Mouse (Mus musculus): ENCODE measurements around the gene Bpifb4.

Bpifb4 gene

GRCm38 (mm10) chr2:153937843-153938242 lies at the start of gene Bpifb4:
Bpifb4 (plus strand) TSS chr2:153938212.
- DNase-seq (ENCODE audit: low read depth, low spot score), result no peak

GRCm38 (mm10) chr2:153899111-153899510 lies 38.9 kb upstream of the Bpifb4 start:
- DNase-seq (ENCODE audit: low read depth, low spot score), result no peak

- no peak for DNase-seq (ENCODE audit: low read depth, low spot score)
Observed at GRCm38 (mm10) chr2:153900088-153900487, 37.9 kb upstream of the Bpifb4 start, which contains the start of gene Bpifb6. Bpifb6 (plus strand) TSS chr2:153900388.

GRCm38 (mm10) chr2:153902726-153903125 lies 35.3 kb upstream of the Bpifb4 start:
- DNase-seq (ENCODE audit: low read depth, low spot score), result no peak

- no peak for DNase-seq (ENCODE audit: low read depth, low spot score)
Observed at GRCm38 (mm10) chr2:153906626-153907025, 31.4 kb upstream of the Bpifb4 start.

- no peak for DNase-seq (ENCODE audit: low read depth, low spot score)
Observed at GRCm38 (mm10) chr2:153914151-153914550, 23.9 kb upstream of the Bpifb4 start.

- no peak for DNase-seq (ENCODE audit: low read depth, low spot score)
Observed at GRCm38 (mm10) chr2:153917930-153918329, 20.1 kb upstream of the Bpifb4 start, which contains the start of gene Bpifb3. Bpifb3 (plus strand) TSS chr2:153918230.

- DNase-seq (ENCODE audit: low read depth, low spot score), result no peak
Observed at GRCm38 (mm10) chr2:153921246-153921645, 16.8 kb upstream of the Bpifb4 start.

- DNase-seq (ENCODE audit: low read depth, low spot score), result peak; percentile 65
Observed at GRCm38 (mm10) chr2:153929871-153930413, 8.1 kb upstream of the Bpifb4 start.

GRCm38 (mm10) chr2:153931125-153931524 lies 6.9 kb upstream of the Bpifb4 start:
- no peak for DNase-seq (ENCODE audit: low read depth, low spot score)

GRCm38 (mm10) chr2:153933311-153933710 lies 4.7 kb upstream of the Bpifb4 start:
- DNase-seq (ENCODE audit: low read depth, low spot score), result no peak

GRCm38 (mm10) chr2:153935348-153935747 lies 2.7 kb upstream of the Bpifb4 start:
- peak; percentile 16 for DNase-seq (ENCODE audit: low read depth, low spot score)

- DNase-seq (ENCODE audit: low read depth, low spot score), result peak; percentile 57
Observed at GRCm38 (mm10) chr2:153943537-153943936, 5.5 kb downstream of the Bpifb4 start.

- DNase-seq (ENCODE audit: low read depth, low spot score), result no peak
Observed at GRCm38 (mm10) chr2:153944567-153944966, 6.6 kb downstream of the Bpifb4 start.

GRCm38 (mm10) chr2:153952897-153953296 lies 14.9 kb downstream of the Bpifb4 start:
- DNase-seq (ENCODE audit: low read depth, low spot score), result peak; percentile 84

GRCm38 (mm10) chr2:153953836-153954235 lies 15.8 kb downstream of the Bpifb4 start:
- DNase-seq (ENCODE audit: low read depth, low spot score), result peak; percentile 91

- DNase-seq (ENCODE audit: low read depth, low spot score), result no peak
Observed at GRCm38 (mm10) chr2:153962821-153963331, 24.9 kb downstream of the Bpifb4 start.

- DNase-seq (ENCODE audit: low read depth, low spot score), result no peak
Observed at GRCm38 (mm10) chr2:153963334-153963733, 25.3 kb downstream of the Bpifb4 start.

GRCm38 (mm10) chr2:153970221-153970620 lies 32.2 kb downstream of the Bpifb4 start:
- no peak for DNase-seq (ENCODE audit: low read depth, low spot score)

GRCm38 (mm10) chr2:153974582-153974981 lies 36.6 kb downstream of the Bpifb4 start, which contains the start of gene Bpifa6:
Bpifa6 (plus strand) TSS chr2:153974945.
- no peak for DNase-seq (ENCODE audit: low read depth, low spot score)

GRCm38 (mm10) chr2:153995770-153996169 lies 57.8 kb downstream of the Bpifb4 start:
- DNase-seq (ENCODE audit: low read depth, low spot score), result peak; percentile 52

GRCm38 (mm10) chr2:154000501-154000900 lies 62.5 kb downstream of the Bpifb4 start:
- DNase-seq (ENCODE audit: low read depth, low spot score), result no peak

GRCm38 (mm10) chr2:154001056-154001455 lies 63.0 kb downstream of the Bpifb4 start:
- DNase-seq (ENCODE audit: low read depth, low spot score), result no peak

- DNase-seq (ENCODE audit: low read depth, low spot score), result no peak
Observed at GRCm38 (mm10) chr2:154004456-154004855, 66.4 kb downstream of the Bpifb4 start.

All from ES-CJ7 (cell line).